Mouse (Mus musculus) CH12.LX (cell line): ENCODE data around the gene Opcml. TPM values are rescaled to one million over a fixed set of nuclear protein-coding genes. Genes with fewer than 3 reads are reported as not detected.

Experiments
- DNase-seq: peaks from one replicate; pipeline ENCODE4 v3.0.0-alpha.2; 2013; ENCODE audit errors: extremely low read depth
- H3K27ac ChIP-seq: 2 replicates; pipeline ENCODE4 v1.5.1; 2012; ENCODE audit warnings: low read depth, mild to moderate bottlenecking, control low read depth, moderate library complexity; ENCODE audit not compliant: insufficient read depth
- H3K27me3 ChIP-seq: replicated peaks from 2 replicates; pipeline ENCODE3; 2012; ENCODE audit warnings: inconsistent platforms
- H3K36me3 ChIP-seq, 2 experiments: replicated peaks in 1 of 2; 2 replicates each; pipeline versions ENCODE3 to v1.6.1; 2012; ENCODE audit warnings: inconsistent platforms in 1 of 2, low read length in 1 of 2, mild to moderate bottlenecking in 1 of 2, mixed read lengths in 1 of 2, moderate library complexity in 1 of 2; ENCODE audit not compliant: control insufficient read depth in 1 of 2, insufficient read depth in 1 of 2
- H3K4me1 ChIP-seq, 2 experiments: 2 replicates each; pipeline ENCODE4 v1.6.1; 2012; ENCODE audit warnings: inconsistent platforms in 1 of 2, moderate library complexity in 1 of 2; ENCODE audit not compliant: insufficient read depth in 2 of 2, control insufficient read depth in 1 of 2
- H3K4me2 ChIP-seq: 2 replicates; pipeline ENCODE4 v1.6.1; 2012; ENCODE audit warnings: low read depth, mild to moderate bottlenecking, control low read depth; ENCODE audit not compliant: poor library complexity, insufficient read depth, severe bottlenecking
- H3K4me3 ChIP-seq, 3 experiments: fragments of 150-350 bp in 1 of 3; sonication (generic) in 1 of 3; replicated peaks in 1 of 3; 2 replicates each; pipeline versions ENCODE3 to v1.5.1; 2011 to 2012; ENCODE audit warnings: low read depth in 2 of 3, low read length in 2 of 3, mild to moderate bottlenecking in 2 of 3, moderate library complexity in 2 of 3, control low read depth in 1 of 3, improper control_type of control experiment in 1 of 3, inconsistent platforms in 1 of 3, mixed read lengths in 1 of 3; ENCODE audit not compliant: poor library complexity in 1 of 3
- H3K79me2 ChIP-seq: replicated peaks from 2 replicates; pipeline ENCODE4 v1.6.1; 2012; ENCODE audit warnings: mild to moderate bottlenecking, moderate library complexity; ENCODE audit not compliant: control insufficient read depth, poor library complexity, insufficient read depth, severe bottlenecking; ENCODE audit errors: extremely low read depth
- H3K9ac ChIP-seq: 2 replicates; pipeline ENCODE4 v1.6.1; 2012; ENCODE audit warnings: low read depth, mild to moderate bottlenecking, control low read depth, moderate library complexity; ENCODE audit not compliant: insufficient read depth
- H3K9me3 ChIP-seq: replicated peaks from 2 replicates; pipeline ENCODE3; 2012; ENCODE audit warnings: low read length, inconsistent platforms, mixed read lengths
- BHLHE40 ChIP-seq: IDR thresholded peaks from 2 replicates; pipeline ENCODE4 v1.6.1; 2011; ENCODE audit warnings: mild to moderate bottlenecking, low read depth, low read length, improper control_type of control experiment
- CHD2 ChIP-seq: IDR thresholded peaks from 2 replicates; pipeline ENCODE4 v1.6.1; 2011; ENCODE audit warnings: low read length, improper control_type of control experiment
- CTCF ChIP-seq, 2 experiments: IDR thresholded peaks in 1 of 2; conservative IDR thresholded peaks in 1 of 2; 2 replicates each; pipeline ENCODE4 v1.5.1; 2011 to 2012; ENCODE audit warnings: low read depth in 2 of 2, low read length in 2 of 2, improper control_type of control experiment in 1 of 2, inconsistent platforms in 1 of 2, mild to moderate bottlenecking in 1 of 2, moderate library complexity in 1 of 2
- E2F4 ChIP-seq: IDR thresholded peaks from 2 replicates; pipeline ENCODE4 v1.6.1; 2011; ENCODE audit warnings: low read depth, low read length, improper control_type of control experiment; ENCODE audit not compliant: insufficient replicate concordance
- EP300 ChIP-seq: IDR thresholded peaks from 2 replicates; pipeline ENCODE4 v1.6.1; 2011; ENCODE audit warnings: low read length, improper control_type of control experiment
- ETS1 ChIP-seq: conservative IDR thresholded peaks from 2 replicates; pipeline ENCODE4 v1.6.1; 2012; ENCODE audit warnings: low read depth, mild to moderate bottlenecking, inconsistent platforms, low read length, improper control_type of control experiment, moderate library complexity
- GABPA ChIP-seq: IDR thresholded peaks from 2 replicates; pipeline ENCODE4 v1.6.1; 2012; ENCODE audit warnings: low read depth, low read length, improper control_type of control experiment, inconsistent platforms; ENCODE audit not compliant: insufficient replicate concordance
- JUN ChIP-seq: IDR thresholded peaks from 2 replicates; pipeline ENCODE4 v1.6.1; 2011; ENCODE audit warnings: low read depth, mild to moderate bottlenecking, low read length, improper control_type of control experiment, moderate library complexity; ENCODE audit not compliant: insufficient read depth
- JUND ChIP-seq: conservative IDR thresholded peaks from 2 replicates; pipeline ENCODE4 v1.6.1; 2011; ENCODE audit warnings: low read depth, low read length, improper control_type of control experiment
- KAT2A ChIP-seq: IDR thresholded peaks from 2 replicates; pipeline ENCODE4 v1.6.1; 2012; ENCODE audit warnings: low read length, improper control_type of control experiment, inconsistent platforms; ENCODE audit not compliant: insufficient replicate concordance
- MAX ChIP-seq: IDR thresholded peaks from 2 replicates; pipeline ENCODE4 v1.6.1; 2011; ENCODE audit warnings: low read length, improper control_type of control experiment
- MAZ ChIP-seq: IDR thresholded peaks from 2 replicates; pipeline ENCODE4 v1.6.1; 2012; ENCODE audit warnings: low read depth, mild to moderate bottlenecking, inconsistent platforms, low read length, improper control_type of control experiment, moderate library complexity
- MYC ChIP-seq: IDR thresholded peaks from 2 replicates; pipeline ENCODE4 v1.6.1; 2011; ENCODE audit warnings: low read depth, mild to moderate bottlenecking, improper control_type of control experiment, low read length
- NRF1 ChIP-seq: IDR thresholded peaks from 2 replicates; pipeline ENCODE4 v1.6.1; 2014; ENCODE audit warnings: low read depth, mild to moderate bottlenecking, inconsistent platforms, low read length, improper control_type of control experiment, moderate library complexity
- RAD21 ChIP-seq: IDR thresholded peaks from 2 replicates; pipeline ENCODE4 v1.6.1; 2011; ENCODE audit warnings: low read depth, mild to moderate bottlenecking, low read length, improper control_type of control experiment, moderate library complexity
- RCOR1 ChIP-seq: conservative IDR thresholded peaks from 2 replicates; pipeline ENCODE4 v1.6.1; 2012; ENCODE audit warnings: low read depth, mild to moderate bottlenecking, inconsistent platforms, low read length, improper control_type of control experiment
- SIN3A ChIP-seq: IDR thresholded peaks from 2 replicates; pipeline ENCODE4 v1.6.1; 2012; ENCODE audit warnings: low read length, improper control_type of control experiment, inconsistent platforms
- SMC3 ChIP-seq: IDR thresholded peaks from 2 replicates; pipeline ENCODE4 v1.6.1; 2011; ENCODE audit warnings: low read depth, low read length, improper control_type of control experiment
- TBP ChIP-seq: conservative IDR thresholded peaks from 2 replicates; pipeline ENCODE4 v1.6.1; 2011; ENCODE audit warnings: low read depth, low read length, improper control_type of control experiment
- USF1 ChIP-seq: IDR thresholded peaks from 2 replicates; pipeline ENCODE4 v1.6.1; 2014; ENCODE audit warnings: low read depth, mild to moderate bottlenecking, inconsistent platforms, low read length, improper control_type of control experiment
- USF2 ChIP-seq: conservative IDR thresholded peaks from 2 replicates; pipeline ENCODE4 v1.6.1; 2011; ENCODE audit warnings: low read depth, low read length, improper control_type of control experiment
- ZKSCAN1 ChIP-seq: IDR thresholded peaks from 2 replicates; pipeline ENCODE4 v1.6.1; 2012; ENCODE audit warnings: low read depth, inconsistent platforms, low read length, improper control_type of control experiment, borderline replicate concordance
- ZMIZ1 ChIP-seq: IDR thresholded peaks from 2 replicates; pipeline ENCODE4 v1.6.1; 2012; ENCODE audit warnings: low read depth, mild to moderate bottlenecking, inconsistent platforms, low read length, improper control_type of control experiment
- dilution Hi-C: fragments of 300-500 bp; cut with MboI; formaldehyde crosslinking; loops from 2 replicates; pipeline ENCODE4 v1.14.3; 2020; ENCODE audit warnings: low sequenced_read_pairs; ENCODE audit not compliant: extremely low pct_unique_long_range_greater_than_20kb, extremely low pct_ligation_motif_present
- in situ Hi-C: fragments of 300-500 bp; cut with MboI; formaldehyde crosslinking; loops from 3 replicates; pipeline ENCODE4 v1.14.3; 2019; ENCODE audit warnings: low sequenced_read_pairs, low pct_ligation_motif_present, low pct_unique_long_range_greater_than_20kb, mixed read lengths
- polyA plus RNA-seq: library from polyadenylated mRNA; unstranded; fragments of >175 nt; gene quantifications from 2 replicates; pipeline ENCODE4 v1.2.1, GENCODE M21; 2012; ENCODE audit warnings: low read depth; ENCODE audit not compliant: insufficient read length
- total RNA-seq, 2 experiments: library from RNA; depleted of rRNA; stranded (reverse); fragments of 300-350 nt in 1 of 2; fragments of >200 nt in 1 of 2; gene quantifications; 2 replicates each; pipeline ENCODE4 v1.2.3; 2012 to 2014

Gene Opcml
- total and polyA plus RNA-seq, 3 experiments: 0.34 to 0.60 TPM; not detected in 1

DNA sequence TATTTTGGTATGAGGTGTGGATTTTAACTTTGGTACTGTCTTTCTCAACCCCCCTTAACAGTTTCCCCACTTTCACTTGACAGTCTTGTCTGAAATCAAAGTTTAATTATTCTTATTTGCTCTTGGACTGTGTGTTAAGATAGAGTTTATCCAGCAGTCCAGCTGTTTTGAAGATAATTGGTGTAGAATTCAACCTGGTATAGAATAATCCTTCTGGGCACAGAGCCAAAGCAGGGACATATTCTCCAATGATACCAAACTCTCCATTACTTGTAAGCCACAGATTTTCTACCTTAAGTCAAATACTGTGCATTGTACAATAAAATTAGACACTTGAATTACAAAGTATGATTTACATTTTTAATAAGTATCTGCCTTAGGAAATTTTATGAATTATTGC, 852.2 kb downstream of the Opcml start:
- Histone ChIP-seq H3K9ac (no peak overlapping the region), H3K4me1 (no peaks in the 10 kb centered on the region), H3K36me3 (no peaks in the 10 kb centered on the region), H3K79me2 (no peaks in the 10 kb centered on the region), H3K4me2 (no peak overlapping the region), H3K9me3 (no peaks in the 10 kb centered on the region), H3K27ac (no peak overlapping the region), H3K4me3 (no peak overlapping the region), H3K27me3 (no peaks in the 10 kb centered on the region)
- in situ Hi-C loops: no loop called here
- TF ChIP-seq EP300 (no peak), CHD2 (no peak), CTCF (conservative IDR thresholded peaks at IDR 0.05 in 1 of 2, IDR thresholded peaks at IDR 0.05 in 1 of 2; ENCODE audit: low read depth in 2 of 2, low read length in 2 of 2) (no peak), GABPA (no peak), BHLHE40 (no peak), E2F4 (no peak), ZMIZ1 (no peak), USF1 (no peak), TBP (no peak), SIN3A (no peak), KAT2A (no peak), MYC (no peak), JUND (no peak)
- DNase-seq: no peak
- dilution Hi-C loops: no loop called here

DNA sequence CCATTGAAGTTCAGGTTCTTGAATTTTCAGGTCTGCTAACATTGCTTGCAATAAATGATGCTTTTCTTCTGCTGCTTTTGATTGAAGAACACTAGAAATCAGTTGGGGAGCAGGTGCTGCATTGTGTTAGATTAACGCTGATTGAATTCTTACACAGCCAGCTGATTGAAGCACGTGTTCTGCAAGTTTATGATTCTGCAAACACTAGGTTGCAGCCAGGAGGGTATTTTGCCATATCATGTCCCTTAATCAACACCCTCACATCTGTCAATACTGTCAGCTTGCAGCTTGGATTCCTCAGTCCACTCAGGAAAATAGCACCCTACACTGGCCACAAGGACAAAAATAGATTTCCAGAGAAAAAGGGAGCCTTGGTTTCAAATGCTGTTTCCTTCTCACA, 853.5 kb downstream of the Opcml start:
- dilution Hi-C loops (no loop called here), in situ Hi-C loops (no loop called here)
- no peaks in the 10 kb centered on the region for H3K79me2 ChIP-seq
- no peaks in the 10 kb centered on the region for H3K27me3 ChIP-seq
- H3K4me1 ChIP-seq: no peaks in the 10 kb centered on the region
- H3K36me3 ChIP-seq: no peaks in the 10 kb centered on the region
- DNase-seq: no peak
- no peaks in the 10 kb centered on the region for H3K9me3 ChIP-seq
- no peak overlapping the region for H3K9ac ChIP-seq
- no peak overlapping the region for H3K4me3 ChIP-seq
- H3K27ac ChIP-seq: no peak overlapping the region
- H3K4me2 ChIP-seq: no peak overlapping the region
- TF ChIP-seq RCOR1 (no peak), ETS1 (no peak), CTCF (conservative IDR thresholded peaks at IDR 0.05 in 1 of 2, IDR thresholded peaks at IDR 0.05 in 1 of 2; ENCODE audit: low read depth in 2 of 2, low read length in 2 of 2) (no peak), JUN (no peak), MAX (no peak), KAT2A (no peak), MAZ (no peak), RAD21 (no peak), NRF1 (no peak), ZMIZ1 (no peak), SIN3A (no peak), SMC3 (no peak), EP300 (no peak), USF2 (no peak), BHLHE40 (no peak), ZKSCAN1 (no peak)
